Mouse (Mus musculus): Measurements from ENCODE around the gene Ufl1.
"Not testable (repeated sequence)": the region's sequence is repeated elsewhere in the genome, so short reads cannot be mapped to it uniquely, and the experiment has no call there.

The Ufl1 gene

DNA sequence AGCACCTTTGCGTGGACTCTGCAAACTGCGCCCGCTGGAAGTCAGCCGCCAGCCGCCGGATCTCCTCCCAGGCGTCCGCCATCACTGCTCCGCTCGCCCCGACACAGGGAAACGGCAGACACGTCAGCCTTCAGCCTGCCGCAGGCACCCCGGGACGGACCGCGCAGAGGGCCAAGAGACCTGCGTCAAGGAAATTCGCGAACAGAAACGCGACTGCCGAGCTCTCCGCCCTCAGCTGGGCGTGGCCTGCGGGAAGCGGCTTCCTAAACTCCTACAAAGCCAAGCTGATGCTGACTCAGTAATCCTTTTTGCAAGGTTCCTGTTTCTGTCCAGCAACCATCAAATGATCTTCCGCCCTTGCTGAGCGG is at the start of gene Ufl1:
Ufl1 (minus strand) TSS at position 151 of the 368 bp plus-strand sequence.
- peak; percentile 96 for DNase-seq (ENCODE audit: low read depth, low spot score)

DNA sequence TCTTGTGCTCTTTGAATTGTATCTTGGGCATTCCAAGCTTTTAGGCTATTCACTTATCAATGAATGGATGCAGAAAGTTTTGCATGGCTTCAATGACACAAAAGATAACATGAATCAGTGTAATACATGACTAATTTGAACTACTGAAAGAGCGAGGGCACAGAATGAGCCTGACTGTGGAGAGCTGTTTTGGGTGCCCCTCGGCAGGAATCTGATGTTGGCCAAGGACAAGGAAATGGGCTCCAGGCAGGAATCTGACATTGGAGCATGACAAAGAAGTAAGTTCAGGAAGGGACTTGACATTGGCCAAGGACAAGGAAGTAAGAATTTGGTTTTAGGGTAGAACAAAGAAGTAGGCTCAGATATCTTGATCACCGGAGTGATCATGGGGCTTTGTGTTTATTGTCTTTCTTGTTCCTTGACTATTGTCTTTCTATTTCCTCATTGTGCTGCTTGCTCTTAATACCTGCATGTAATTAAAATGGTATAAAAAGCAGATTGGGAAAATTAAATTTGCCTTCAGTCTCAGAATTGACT is 44.1 kb upstream of the Ufl1 start:
- no peak for DNase-seq (ENCODE audit: low read depth, low spot score)

DNA sequence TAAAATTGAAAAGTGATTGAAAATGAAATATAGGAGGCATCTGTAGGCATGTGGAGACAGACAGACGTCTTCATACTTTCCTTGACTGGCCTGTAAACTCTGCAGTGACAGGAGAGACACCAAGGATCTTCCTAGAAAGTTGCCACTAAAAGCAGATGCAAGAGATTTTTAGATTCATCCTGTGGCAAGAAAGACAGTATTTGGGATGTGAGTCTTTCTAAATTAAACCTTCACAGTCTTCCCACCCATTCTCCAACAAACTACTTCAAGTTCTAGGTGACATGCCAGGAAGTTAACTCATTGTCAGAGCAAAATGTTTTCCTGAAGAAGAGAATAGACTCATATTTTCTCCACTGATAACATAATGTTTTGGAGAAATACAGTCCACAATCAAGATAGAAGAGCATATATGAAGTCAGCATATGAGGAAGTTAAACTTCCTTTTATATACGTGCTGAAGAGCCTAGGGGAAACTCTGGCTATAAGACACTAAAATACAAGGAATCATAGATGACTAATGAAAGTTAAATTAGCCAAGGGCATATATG is 41.1 kb upstream of the Ufl1 start:
- no peak for DNase-seq (ENCODE audit: low read depth, low spot score)

DNA sequence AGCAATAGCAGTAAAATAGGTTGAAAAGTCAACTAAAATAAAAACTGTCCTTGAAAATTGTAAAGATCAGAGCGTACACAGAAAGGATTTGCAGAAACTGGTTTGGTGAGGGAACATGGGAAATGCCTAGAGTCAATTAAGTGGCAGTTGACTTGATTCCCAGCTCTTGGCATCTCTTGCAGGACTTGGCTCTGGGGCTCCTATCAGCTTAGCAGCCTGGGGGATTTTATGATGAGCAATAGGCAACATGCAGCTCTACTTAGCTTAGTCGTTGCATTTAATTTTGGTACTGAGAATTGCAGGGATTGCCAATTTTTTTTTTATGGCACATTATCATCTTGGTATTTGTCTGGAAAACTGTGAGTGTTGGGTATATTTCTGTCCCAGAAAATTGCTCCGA is 32.1 kb upstream of the Ufl1 start:
- no peak for DNase-seq (ENCODE audit: low read depth, low spot score)

DNA sequence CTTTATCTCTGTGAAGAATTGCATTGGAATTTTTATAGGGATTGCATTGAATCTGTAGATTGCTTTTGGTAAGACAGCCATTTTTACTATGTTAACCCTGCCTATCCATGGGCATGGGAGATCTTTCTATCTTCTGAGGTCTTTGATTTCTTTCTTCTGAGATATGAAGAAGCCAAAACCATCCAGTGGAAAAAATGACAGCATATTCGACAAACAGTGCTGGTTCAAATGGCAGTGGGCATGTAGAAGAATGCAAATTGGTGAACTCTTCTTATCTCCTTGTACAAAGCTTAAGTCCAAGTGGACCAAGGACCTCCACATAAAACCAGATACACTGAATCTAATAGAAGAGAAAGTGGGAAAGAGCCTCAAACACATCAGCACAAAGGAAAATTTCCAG is 3.4 kb upstream of the Ufl1 start:
- not testable (repeated sequence) for DNase-seq (ENCODE audit: low read depth, low spot score)

DNA sequence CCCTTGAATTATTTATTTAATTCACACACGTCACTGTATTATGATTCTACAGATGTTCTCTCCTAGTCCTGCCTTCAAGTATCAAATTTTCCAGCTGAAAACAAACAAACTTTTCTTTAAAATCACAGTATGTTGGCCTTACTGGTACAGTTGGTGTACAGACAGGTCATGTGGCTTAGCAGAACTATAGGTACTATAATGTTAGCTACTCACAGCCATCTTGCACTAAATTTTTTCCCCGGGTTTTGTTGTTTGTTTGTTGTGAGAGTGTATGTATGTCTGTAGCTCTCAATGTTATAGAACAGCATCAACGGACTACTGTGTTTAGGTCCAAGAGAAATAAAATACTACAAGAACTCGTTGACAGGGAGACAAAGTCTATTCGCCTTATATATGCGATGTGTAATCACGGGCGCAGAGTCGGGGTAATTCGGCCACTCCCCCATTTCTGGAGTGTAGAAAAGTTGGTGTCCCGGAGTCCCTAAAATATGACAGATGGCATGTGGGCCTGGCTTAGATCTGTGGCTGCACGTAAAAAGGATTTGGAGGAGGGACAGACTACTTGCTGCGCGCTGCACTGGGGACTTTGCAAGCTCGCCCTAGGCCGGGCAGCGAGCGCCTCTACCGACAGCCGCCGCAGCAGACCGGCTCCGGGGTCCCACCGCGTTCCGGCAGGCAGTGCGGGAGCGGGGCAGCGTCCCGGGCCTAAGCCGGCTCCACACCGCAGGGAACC is 517 bp downstream of the Ufl1 start:
- DNase-seq (ENCODE audit: low read depth, low spot score) = no peak

DNA sequence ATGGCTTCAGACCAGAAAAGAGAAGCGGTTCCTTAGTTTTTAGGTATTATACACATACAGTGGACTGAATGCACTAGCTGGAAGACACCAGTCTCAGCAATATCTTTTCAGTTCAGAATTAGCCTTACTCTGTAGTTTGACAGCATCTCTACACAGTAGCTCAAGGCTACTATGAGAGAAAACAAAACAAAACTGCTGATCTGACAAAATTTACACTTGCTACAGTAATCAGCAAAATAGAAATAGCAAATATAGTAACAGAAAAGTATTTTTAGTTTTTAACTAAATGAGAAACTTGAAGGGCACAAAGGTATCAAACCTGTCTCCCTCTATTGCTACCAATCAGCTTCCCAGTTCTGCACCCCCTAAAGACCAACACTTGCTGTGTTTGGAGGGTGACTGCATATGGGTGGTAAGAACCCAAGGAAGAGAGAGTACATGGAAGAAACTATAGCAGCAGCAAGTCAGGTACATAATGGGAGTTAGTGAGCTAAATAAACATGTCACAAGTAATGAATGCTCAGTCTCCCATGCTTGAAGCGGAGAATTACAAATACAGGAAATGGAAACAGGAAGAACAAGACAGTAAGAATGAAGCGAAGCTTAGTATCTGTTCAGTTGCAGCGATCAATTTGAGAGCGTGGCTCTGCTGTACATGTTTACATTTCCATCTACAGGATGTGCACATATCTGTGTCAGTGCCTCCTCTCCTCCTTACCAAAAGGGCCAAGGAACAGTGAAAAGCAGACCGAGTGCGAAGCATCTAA is 8.6 kb downstream of the Ufl1 start:
- DNase-seq (ENCODE audit: low read depth, low spot score) = no peak

DNA sequence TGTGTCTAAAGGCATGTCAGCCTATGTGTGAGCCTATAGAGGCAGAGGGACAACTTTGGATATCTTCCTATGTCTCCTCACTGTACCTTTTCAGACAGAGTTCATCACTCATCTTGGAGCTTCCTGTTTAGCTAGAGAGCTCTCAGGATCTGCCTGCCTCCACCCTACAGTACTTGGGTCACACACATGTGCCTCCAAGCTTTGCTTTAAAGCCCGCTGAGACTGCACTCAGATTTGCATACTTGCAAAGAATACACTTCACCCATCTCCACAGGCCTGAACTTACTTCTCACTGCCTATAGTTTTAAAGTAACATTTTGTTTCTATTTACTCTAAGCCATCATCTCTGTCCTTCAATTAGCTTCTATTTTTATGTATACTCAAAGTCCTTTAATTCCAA is 9.7 kb downstream of the Ufl1 start:
- no peak for DNase-seq (ENCODE audit: low read depth, low spot score)

DNA sequence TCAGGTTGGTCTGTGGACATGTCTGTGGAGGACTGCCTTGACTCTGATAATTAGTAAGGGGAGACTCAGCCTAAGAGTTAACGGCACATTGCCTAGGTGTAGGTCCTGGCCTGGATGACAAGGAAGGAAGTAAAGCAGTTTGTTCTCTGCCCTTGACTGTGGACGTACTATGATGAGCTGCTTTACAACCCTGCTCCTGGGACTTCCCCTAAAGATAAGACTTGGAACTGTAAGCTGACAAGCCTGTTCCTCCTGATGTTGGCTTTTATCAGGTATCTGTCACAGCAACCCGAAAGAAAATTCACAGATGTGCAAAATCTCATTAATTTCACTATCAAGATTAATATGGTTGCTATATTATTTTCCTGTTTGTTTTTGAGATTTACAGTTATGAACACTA is 14.5 kb downstream of the Ufl1 start:
- DNase-seq (ENCODE audit: low read depth, low spot score) = no peak

DNA sequence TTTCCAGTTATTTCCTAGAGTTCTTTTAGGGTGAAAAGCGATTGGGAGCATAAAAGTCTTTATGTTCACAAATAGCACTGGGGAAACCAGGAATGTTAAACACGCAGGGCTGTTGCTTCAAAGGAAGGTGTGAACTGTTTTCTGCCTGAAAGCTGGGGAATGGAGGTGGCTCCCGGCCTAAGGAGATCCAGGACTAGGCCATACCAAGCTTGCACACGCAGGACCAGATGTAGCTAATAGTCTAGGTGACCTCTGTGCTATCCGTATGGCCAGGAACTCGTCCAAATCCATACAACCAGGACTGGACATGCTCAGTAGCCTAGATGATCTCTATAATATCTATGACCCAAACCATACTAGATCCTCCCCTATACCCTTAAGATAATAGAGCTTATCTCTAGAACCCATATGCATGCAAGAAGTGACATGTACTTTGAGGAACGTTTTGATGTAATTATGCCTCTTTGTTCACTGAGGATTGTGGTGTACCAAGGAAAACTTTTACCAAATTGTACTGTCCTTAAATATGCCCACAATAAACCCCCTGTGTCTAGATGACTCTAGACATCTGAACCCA is 23.7 kb downstream of the Ufl1 start:
- no peak for DNase-seq (ENCODE audit: low read depth, low spot score)

DNA sequence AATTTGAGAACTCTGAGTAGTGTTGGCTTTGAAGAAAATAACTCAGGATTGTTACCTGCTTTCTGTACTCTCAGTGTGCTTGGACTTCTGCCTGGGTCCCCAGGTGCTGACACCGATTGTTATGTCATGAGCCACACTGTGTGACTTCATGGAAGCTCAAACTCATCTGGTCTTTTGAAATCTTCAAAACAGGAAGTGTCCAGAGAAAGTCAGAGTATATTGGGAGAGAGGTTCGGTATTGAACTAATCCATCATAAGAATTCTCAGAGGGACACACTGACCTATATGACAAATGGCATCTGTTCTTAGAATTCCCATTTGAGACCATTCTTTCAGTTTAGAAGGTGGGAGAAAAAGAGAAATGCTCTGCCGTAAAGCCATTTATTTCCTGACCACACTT is 38.8 kb downstream of the Ufl1 start, which contains the start of gene Fhl5:
Fhl5 (minus strand) TSS at position 101 of the 400 bp plus-strand sequence.
- no peak for DNase-seq (ENCODE audit: low read depth, low spot score)

DNA sequence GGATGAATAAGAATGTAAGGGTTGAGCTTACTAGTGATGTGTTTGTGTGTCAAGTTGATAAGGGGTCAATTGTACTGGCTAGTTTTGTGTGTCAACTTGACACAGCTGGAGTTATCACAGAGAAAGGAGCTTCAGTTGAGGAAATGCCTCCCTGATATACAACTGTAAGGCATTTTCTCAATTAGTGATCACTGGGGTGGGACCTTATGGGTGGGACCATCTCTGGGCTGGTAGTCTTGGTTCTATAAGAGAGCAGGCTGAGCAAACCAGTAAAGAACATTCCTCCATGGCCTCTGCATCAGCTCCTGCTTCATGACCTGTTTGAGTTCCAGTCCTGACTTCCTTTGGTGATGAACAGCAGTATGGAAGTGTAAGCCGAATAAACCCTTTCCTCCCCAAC is 46.0 kb downstream of the Ufl1 start:
- DNase-seq (ENCODE audit: low read depth, low spot score) = not testable (repeated sequence)

DNA sequence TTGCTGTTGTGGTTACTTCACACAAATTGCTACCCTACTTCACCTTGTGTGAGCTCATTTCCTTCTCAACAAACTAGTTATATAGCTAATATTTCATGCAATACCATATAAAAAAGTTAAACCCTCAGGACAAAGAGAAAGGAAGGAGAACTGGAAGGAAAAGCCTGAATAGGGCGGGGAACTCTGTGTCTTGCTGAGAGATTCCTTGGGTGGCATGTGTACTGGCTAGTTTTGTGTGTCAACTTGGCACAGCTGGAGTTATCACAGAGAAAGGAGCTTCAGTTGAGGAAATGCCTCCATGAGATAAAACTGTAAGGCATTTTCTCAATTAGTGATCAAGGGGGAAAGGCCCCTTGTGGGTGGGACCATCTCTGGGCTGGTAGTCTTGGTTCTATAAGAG is 47.9 kb downstream of the Ufl1 start:
- not testable (repeated sequence) for DNase-seq (ENCODE audit: low read depth, low spot score)

DNA sequence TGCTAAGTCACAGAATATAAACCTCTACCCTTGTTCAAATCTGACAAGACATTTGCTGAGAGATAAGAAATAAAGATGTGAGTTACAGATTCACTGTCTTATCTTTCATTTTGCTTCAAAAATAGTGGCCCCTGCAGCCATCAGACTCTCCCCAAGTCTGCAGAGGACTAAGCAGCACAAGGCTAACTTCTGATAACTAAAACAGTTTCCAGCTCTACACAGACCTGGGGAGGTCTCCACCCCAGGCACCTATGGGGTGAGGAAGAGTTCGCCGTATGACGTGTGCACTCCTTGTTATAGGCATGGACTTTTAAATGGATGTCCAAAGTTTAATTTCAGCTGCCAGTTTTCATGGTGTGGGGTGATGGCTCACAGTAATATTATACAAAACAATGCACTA is 49.1 kb downstream of the Ufl1 start:
- DNase-seq (ENCODE audit: low read depth, low spot score) = no peak

DNA sequence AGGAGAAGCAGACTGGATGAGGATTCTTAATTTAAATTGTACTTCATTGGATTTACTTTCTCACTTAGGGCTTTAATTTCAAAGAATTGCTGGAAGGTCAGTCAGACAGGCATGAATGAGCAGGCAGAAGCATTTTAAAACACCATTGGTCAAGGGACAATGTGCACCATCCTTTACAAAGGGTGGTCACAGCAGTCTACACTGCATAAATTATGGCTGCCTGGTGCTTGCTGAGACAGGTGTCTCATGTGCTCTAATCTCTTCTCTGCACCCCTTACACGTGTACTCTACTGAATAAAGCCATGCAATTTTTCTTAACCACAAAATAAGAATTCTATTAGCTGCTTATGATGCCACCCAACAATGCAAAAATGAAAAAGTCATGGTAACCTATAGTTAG is 54.1 kb downstream of the Ufl1 start:
- DNase-seq (ENCODE audit: low read depth, low spot score) = no peak

DNA sequence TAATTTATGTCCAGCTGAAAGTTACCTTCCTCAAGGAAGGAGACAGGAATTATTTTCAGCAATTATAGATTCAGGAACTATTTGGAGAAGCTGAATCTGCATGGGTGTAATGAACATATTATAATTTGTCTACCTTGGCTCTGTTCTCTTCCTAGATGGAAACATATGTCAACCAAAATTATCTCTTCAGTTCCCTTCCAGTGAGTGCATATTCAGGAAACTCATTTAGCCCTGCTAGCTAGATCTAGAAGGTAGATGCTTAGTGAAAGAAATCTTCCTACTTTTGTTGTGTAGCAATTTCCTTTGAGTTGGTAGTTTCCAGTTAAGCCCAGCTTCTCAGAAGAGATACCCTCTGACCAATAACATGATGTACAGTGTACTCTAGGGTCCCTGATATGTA is 59.7 kb downstream of the Ufl1 start:
- DNase-seq (ENCODE audit: low read depth, low spot score) = no peak

DNA sequence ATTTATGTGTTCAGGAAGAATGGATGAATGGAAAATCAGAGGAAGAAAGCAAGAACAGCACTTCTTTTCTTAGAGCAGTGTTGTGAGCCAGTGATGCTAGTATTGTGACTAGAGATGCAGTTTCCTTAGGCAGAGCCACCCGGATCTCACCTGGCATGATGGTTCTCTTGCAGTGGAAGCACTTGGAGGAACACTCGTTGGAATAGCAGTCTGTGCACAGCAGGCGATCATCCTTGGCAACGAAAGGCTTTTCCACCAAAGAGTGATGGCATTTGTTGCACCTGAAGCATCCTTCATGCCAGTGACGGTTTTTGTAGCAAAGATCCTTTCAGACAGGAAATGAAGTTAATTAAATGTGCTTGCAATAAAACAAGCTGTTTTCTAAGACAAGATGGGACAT is 68.2 kb downstream of the Ufl1 start:
- no peak for DNase-seq (ENCODE audit: low read depth, low spot score)

DNA sequence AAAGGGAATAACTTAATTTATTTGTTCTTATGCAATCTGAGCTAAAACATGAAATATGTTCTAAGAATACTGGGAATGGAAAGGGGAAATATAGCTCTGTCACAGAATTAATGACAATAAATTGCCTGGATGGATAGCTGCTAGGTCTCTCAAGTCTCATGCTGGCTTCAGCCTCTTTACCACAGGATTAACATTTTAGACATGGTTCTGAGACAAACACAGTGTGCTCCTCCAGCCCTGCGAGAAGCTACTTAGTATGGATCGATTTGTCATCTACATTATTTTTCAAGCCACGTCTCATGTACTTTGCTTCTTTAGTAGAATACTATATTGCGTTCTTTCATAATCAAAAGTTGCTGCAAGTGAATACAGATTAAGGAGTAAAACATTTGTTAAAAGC is 75.5 kb downstream of the Ufl1 start:
- DNase-seq (ENCODE audit: low read depth, low spot score) = no peak
